Mouse (Mus musculus) G1E (cell line): ENCODE results near the gene Gm49416. TPM values are rescaled to one million over a fixed set of nuclear protein-coding genes. Genes with fewer than 3 reads are reported as not detected.
A peak's percentile ranks its signal among the peaks of the same experiment; 100 is the strongest.

Experiments
- ATAC-seq: 2 replicates; pipeline ENCODE4 v1.8.0; 2016; ENCODE audit warnings: mild to moderate bottlenecking; ENCODE audit not compliant: insufficient number of reproducible peaks, poor library complexity, low FRiP score, severe bottlenecking; ENCODE audit errors: extremely low read depth
- DNase-seq: peaks from one replicate; pipeline ENCODE4 v3.0.0; 2012; ENCODE audit warnings: low spot score
- H3K27me3 ChIP-seq: 2 replicates; pipeline ENCODE4 v1.6.1; 2012; ENCODE audit warnings: mild to moderate bottlenecking, low read length, inconsistent platforms; ENCODE audit not compliant: insufficient read depth
- H3K36me3 ChIP-seq: replicated peaks from 2 replicates; pipeline ENCODE3; 2012; ENCODE audit warnings: mild to moderate bottlenecking, inconsistent platforms
- H3K4me1 ChIP-seq: 2 replicates; pipeline ENCODE4 v1.6.1; 2012; ENCODE audit warnings: low read depth, low read length, inconsistent platforms, mixed read lengths; ENCODE audit not compliant: insufficient read depth
- H3K4me3 ChIP-seq: 2 replicates; pipeline ENCODE4 v1.5.1; 2012; ENCODE audit warnings: low read depth, mild to moderate bottlenecking, inconsistent platforms, low read length, moderate library complexity, mixed read lengths
- H3K9me3 ChIP-seq: replicated peaks from 2 replicates; pipeline ENCODE4 v1.6.1; 2012; ENCODE audit warnings: inconsistent platforms
- CTCF ChIP-seq: IDR thresholded peaks from 2 replicates; pipeline ENCODE4 v1.5.1; 2012; ENCODE audit warnings: low read depth, low read length, inconsistent platforms, mixed read lengths
- GATA1 ChIP-seq: IDR thresholded peaks from 2 replicates; pipeline ENCODE4 v1.6.1; 2012; ENCODE audit warnings: borderline replicate concordance, low read length, inconsistent platforms, mixed read lengths
- GATA2 ChIP-seq: IDR thresholded peaks from 2 replicates; pipeline ENCODE4 v1.6.1; 2012; ENCODE audit warnings: low read depth, low read length, inconsistent platforms, borderline replicate concordance
- POLR2AphosphoS5 ChIP-seq: IDR thresholded peaks from 2 replicates; pipeline ENCODE4 v1.6.1; 2012; ENCODE audit warnings: low read depth, low read length, inconsistent platforms; ENCODE audit not compliant: insufficient replicate concordance
- TAL1 ChIP-seq: conservative IDR thresholded peaks from 2 replicates; pipeline ENCODE4 v1.6.1; 2012; ENCODE audit warnings: low read depth, low read length, inconsistent platforms, mixed read lengths
- polyA plus RNA-seq: library from polyadenylated mRNA; stranded (reverse); fragments of >175 nt; gene quantifications from 2 replicates; pipeline ENCODE4 v1.2.3, GENCODE M21; 2012
- total RNA-seq, 2 experiments: library from RNA; stranded (forward) in 1 of 2; stranded (reverse) in 1 of 2; fragments of 200-1000 nt in 1 of 2; fragments of >200 nt in 1 of 2; fragmentation: Nextera tagmentation in 1 of 2; gene quantifications; 2 replicates each; pipeline ENCODE4 v1.2.3; 2014 to 2017

Gene Gm49416
- total and polyA plus RNA-seq, 3 experiments, result 10.4 to 10.6 TPM; not detected in 1

GRCm38 (mm10) chr19:8872266-8872840 is 16.4 kb upstream of the Gm49416 start:
- TF ChIP-seq GATA1 (no peak), GATA2 (no peak), CTCF (no peak), POLR2AphosphoS5 (no peak), TAL1 (no peak)
- Histone ChIP-seq H3K27me3 (no peaks in the 10 kb centered on the region), H3K9me3 (no peaks in the 10 kb centered on the region), H3K36me3 (peaks cover 50% of the 10 kb centered on the region), H3K4me3 (peak overlapping the region; percentile 99), H3K4me1 (peaks cover 42% of the 10 kb centered on the region)
- DNase-seq, result no peak
- ATAC-seq, result no peak

DNA sequence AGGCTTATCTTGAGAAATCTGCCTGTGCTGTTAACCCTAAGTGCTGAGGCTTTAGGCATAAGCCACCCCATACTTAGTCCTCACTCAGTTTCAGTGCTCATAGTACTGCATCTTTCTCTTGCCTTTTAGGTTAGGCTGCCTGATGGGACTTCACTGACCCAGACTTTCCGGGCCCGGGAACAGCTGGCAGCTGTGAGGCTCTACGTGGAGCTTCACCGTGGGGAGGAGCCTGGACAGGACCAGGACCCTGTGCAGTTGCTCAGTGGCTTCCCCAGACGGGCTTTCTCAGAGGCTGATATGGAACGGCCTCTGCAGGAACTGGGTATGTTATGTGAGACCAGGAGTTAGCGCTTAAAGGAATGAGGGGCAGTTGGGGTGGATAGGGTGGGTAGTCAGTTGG is 13.7 kb upstream of the Gm49416 start:
- Histone ChIP-seq H3K4me3 (no peak overlapping the region), H3K36me3 (peaks cover 71% of the 10 kb centered on the region), H3K4me1 (peaks cover 60% of the 10 kb centered on the region), H3K27me3 (no peaks in the 10 kb centered on the region), H3K9me3 (no peaks in the 10 kb centered on the region)
- ATAC-seq, result no peak
- TF ChIP-seq CTCF, result no peak
- TF ChIP-seq POLR2AphosphoS5, result no peak
- TF ChIP-seq GATA1, result no peak
- no peak for TF ChIP-seq GATA2
- TF ChIP-seq TAL1, result no peak
- DNase-seq, result no peak

DNA sequence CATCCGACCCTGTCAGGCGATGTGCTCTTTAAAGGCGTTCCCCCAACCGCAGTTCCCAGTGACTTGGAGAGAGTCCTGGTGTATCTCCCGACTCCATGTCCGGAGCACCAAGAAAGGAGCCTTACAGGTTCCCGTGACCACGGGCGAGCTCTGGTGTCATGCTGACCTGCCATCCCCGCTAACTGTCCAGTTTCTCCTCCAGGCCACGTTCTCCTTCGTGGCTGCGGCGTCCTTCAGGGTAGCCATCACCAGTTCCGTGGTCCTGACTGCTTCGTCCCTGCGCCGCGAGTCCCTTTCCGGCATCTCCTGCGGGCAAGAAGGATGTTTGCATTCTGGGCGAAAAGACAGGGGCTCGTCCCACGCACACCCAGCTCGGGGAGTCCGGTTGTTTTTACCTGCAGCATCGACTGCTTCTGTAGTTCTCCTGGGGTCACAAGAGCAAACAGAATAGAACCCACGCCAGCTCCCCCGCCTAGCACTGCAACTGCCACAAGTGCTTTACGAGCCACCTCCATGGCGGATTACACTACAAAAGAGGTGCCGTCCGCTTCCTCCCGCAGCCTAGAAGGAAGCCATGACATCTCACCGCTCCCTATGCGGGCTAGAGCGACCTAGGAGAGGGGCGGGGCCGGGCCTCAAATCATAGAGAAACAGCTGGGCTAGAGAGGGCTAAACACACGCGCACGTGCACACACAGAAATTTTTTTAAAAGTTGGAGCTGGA is 8.3 kb upstream of the Gm49416 start, which contains the start of gene Uqcc3:
TSS of gene Uqcc3 (minus strand) at position 613 of the 723 bp plus-strand sequence.
- H3K36me3 ChIP-seq, result peaks cover 39% of the 10 kb centered on the region

DNA sequence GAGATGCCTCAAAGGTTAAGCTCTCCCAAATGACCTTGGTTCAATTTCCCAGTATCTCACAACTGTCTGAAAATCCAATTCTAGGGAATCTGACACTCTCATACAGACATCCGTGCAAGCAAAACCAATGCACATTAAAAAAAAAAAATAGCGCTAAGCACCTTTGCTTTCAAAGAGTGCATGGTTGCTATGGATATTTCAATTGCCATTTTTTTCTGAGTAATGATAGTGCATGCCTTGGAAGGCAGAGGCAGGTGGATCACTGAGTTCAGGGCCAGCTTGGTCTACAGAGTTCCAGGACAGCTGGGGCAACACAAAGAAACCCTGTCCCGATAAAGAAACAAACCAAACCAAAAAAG is 7.7 kb upstream of the Gm49416 start:
- Histone ChIP-seq H3K4me3 (peak overlapping the region; percentile 87), H3K4me1 (peaks cover 33% of the 10 kb centered on the region), H3K36me3 (peaks cover 34% of the 10 kb centered on the region), H3K9me3 (no peaks in the 10 kb centered on the region), H3K27me3 (no peaks in the 10 kb centered on the region)
- ATAC-seq, result no peak
- TF ChIP-seq POLR2AphosphoS5, result no peak
- no peak for TF ChIP-seq TAL1
- no peak for TF ChIP-seq GATA2
- no peak for TF ChIP-seq CTCF
- no peak for TF ChIP-seq GATA1
- no peak for DNase-seq

More for the DNA sequence above, 8.3 kb upstream of the Gm49416 start, which contains the start of gene Uqcc3:
- Histone ChIP-seq H3K9me3 (no peaks in the 10 kb centered on the region), H3K4me3 (peak within 1 kb of the TSS; percentile 87), H3K27me3 (no peaks in the 10 kb centered on the region), H3K4me1 (peaks cover 33% of the 10 kb centered on the region)
- peak; percentile 88 for ATAC-seq
- no peak for TF ChIP-seq TAL1
- no peak for TF ChIP-seq GATA2
- no peak for TF ChIP-seq POLR2AphosphoS5
- TF ChIP-seq CTCF, result no peak
- no peak for TF ChIP-seq GATA1
- peak; percentile 75 for DNase-seq

DNA sequence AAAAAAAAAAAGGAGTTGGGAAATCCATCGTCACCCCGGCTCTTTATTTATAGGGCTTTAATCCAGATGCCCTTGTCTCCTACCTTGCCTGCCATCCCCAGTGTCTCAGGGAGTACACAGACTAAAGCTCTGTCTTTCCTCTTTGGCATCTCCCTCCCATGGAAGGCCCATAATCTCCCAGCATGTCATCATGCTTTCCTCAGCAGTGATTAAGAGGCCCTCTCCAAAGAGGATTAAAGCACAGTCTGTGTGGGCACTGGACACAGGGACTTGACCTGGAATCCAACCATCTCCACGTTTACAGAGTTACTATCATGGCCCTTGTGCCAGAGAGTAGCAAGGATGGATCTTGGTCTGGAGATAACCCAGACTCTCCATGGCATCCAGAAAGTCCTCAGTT is 5.1 kb upstream of the Gm49416 start, which contains the start of the genes Lbhd1 and Gm49403:
TSS of gene Lbhd1 (plus strand) at position 117 of the 400 bp plus-strand sequence.
TSS of gene Gm49403 (plus strand) at position 315 of the 400 bp plus-strand sequence.
- Histone ChIP-seq H3K27me3 (no peaks in the 10 kb centered on the region), H3K4me1 (peaks cover 39% of the 10 kb centered on the region), H3K36me3 (peaks cover 16% of the 10 kb centered on the region), H3K9me3 (no peaks in the 10 kb centered on the region), H3K4me3 (no peak within 1 kb of the TSS)
- DNase-seq, result no peak
- ATAC-seq, result no peak
- TF ChIP-seq CTCF (no peak), POLR2AphosphoS5 (no peak), TAL1 (no peak)

DNA sequence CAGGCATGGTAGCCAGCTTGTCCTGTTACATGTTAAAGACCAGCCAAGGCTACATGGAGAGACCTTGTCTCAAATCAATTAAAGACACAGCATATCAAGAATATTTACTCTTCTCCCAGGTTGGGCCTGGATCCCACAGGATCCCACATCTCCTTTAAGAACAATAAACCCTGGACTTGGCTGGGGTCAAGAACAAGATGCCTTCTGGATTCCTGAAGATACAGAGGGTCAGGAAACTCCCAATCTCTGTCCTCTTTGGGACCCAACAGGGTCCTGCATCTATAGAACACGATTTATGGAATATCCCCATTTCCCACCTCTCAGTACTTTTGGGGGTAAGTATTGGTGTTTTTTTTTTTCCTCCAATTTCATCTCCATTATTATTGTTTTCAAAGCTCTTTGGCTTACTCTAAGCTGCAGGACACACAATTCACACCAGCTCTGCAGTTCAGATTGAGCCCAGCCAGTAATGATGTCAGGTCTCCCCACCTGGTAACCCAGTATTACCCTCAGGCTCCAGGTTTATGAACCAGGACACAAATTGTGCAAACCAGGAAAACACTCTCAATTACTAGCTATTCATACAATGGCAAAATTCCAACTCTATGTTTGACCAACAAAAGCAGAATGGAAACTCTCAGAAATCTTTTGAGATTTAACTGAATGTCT is 1.7 kb upstream of the Gm49416 start:
- Histone ChIP-seq H3K27me3 (no peaks in the 10 kb centered on the region), H3K4me3 (peak overlapping the region; percentile 78; the same call in 1 of the 2 replicates), H3K9me3 (no peaks in the 10 kb centered on the region), H3K36me3 (peaks cover 27% of the 10 kb centered on the region), H3K4me1 (peaks cover 39% of the 10 kb centered on the region)
- no peak for DNase-seq
- TF ChIP-seq GATA2, result no peak
- TF ChIP-seq TAL1, result no peak
- no peak for TF ChIP-seq CTCF
- no peak for TF ChIP-seq GATA1
- TF ChIP-seq POLR2AphosphoS5, result peak; percentile 30; the same call in 1 of the 2 replicates
- ATAC-seq, result no peak
